Mouse (Mus musculus) bone marrow, adult 2 months (tissue): ENCODE results near the gene Gm11077.

Experiments used
- CTCF ChIP-seq: fragments of 200-500 bp; IDR thresholded peaks from 2 replicates; pipeline ENCODE4 v1.5.1; 2011; ENCODE audit warnings: low read length, control low read depth; ENCODE audit not compliant: control insufficient read depth, insufficient read depth
- POLR2A ChIP-seq: fragments of 200-500 bp; IDR thresholded peaks from 2 replicates; pipeline ENCODE4 v1.6.1; 2011; ENCODE audit warnings: low read depth, mild to moderate bottlenecking, control low read depth, low read length, borderline replicate concordance; ENCODE audit not compliant: control insufficient read depth

DNA sequence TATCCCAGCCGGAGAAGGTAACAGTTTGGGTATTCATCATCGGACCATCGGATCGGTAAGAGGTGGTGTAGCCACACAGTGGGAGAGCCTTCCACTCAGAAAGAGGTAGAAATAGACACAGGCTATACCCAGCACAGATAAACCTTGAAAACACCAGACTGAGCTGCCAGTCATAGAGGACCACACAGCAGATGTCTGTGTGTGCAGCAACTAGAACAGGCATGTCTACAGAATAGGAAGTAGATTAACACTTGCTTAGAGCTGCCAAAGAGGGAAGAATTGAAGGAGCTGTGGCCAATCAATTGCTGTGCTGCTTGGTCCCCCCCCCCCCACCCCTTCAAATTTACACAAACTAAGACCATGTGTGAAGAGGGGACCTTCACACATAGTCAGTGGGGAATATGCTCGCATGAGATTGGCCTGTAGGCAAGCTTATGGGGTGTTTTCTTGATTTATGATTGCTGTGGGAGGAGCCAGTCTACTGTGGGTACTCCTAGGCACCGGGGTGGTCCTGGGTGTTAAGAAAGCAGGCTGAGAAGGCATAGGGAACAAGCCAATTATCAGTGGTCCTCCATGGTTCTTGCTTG lies 64.7 kb downstream of the Gm11077 start:
- no peak for TF ChIP-seq CTCF
- no peak for TF ChIP-seq POLR2A
